Mouse (Mus musculus): Measurements from ENCODE around the gene Rho.

Gene Rho

GRCm38 (mm10) chr6:115931639-115932038, at the start of gene Rho:
Gene Rho, plus strand, starts transcription at chr6:115931748.
- DNase-seq (ENCODE audit: extremely low spot score), result no peak

- DNase-seq (ENCODE audit: extremely low spot score), result no peak
Observed at GRCm38 (mm10) chr6:115884018-115884417, 47.5 kb upstream of the Rho start.

GRCm38 (mm10) chr6:115886894-115887293, 44.7 kb upstream of the Rho start:
- DNase-seq (ENCODE audit: extremely low spot score), result no peak

GRCm38 (mm10) chr6:115888296-115888695, 43.3 kb upstream of the Rho start:
- DNase-seq (ENCODE audit: extremely low spot score), result peak; percentile 36

GRCm38 (mm10) chr6:115890601-115891000, 40.9 kb upstream of the Rho start:
- DNase-seq (ENCODE audit: extremely low spot score), result no peak

- no peak for DNase-seq (ENCODE audit: extremely low spot score)
Observed at GRCm38 (mm10) chr6:115891061-115891460, 40.5 kb upstream of the Rho start.

GRCm38 (mm10) chr6:115891497-115892061, 40.0 kb upstream of the Rho start:
- no peak for DNase-seq (ENCODE audit: extremely low spot score)

- DNase-seq (ENCODE audit: extremely low spot score), result no peak
Observed at GRCm38 (mm10) chr6:115892363-115892762, 39.2 kb upstream of the Rho start.

GRCm38 (mm10) chr6:115896346-115896745, 35.2 kb upstream of the Rho start:
- DNase-seq (ENCODE audit: extremely low spot score), result no peak

GRCm38 (mm10) chr6:115897117-115897516, 34.4 kb upstream of the Rho start:
- no peak for DNase-seq (ENCODE audit: extremely low spot score)

GRCm38 (mm10) chr6:115897926-115898520, 33.5 kb upstream of the Rho start:
- no peak for DNase-seq (ENCODE audit: extremely low spot score)

- DNase-seq (ENCODE audit: extremely low spot score), result peak; percentile 63
Observed at GRCm38 (mm10) chr6:115901062-115901461, 30.5 kb upstream of the Rho start.

GRCm38 (mm10) chr6:115901489-115901931, 30.0 kb upstream of the Rho start:
- no peak for DNase-seq (ENCODE audit: extremely low spot score)

- no peak for DNase-seq (ENCODE audit: extremely low spot score)
Observed at GRCm38 (mm10) chr6:115902545-115902944, 29.0 kb upstream of the Rho start.

- no peak for DNase-seq (ENCODE audit: extremely low spot score)
Observed at GRCm38 (mm10) chr6:115905568-115905967, 26.0 kb upstream of the Rho start.

- DNase-seq (ENCODE audit: extremely low spot score), result no peak
Observed at GRCm38 (mm10) chr6:115906455-115906854, 25.1 kb upstream of the Rho start.

GRCm38 (mm10) chr6:115906871-115907270, 24.7 kb upstream of the Rho start:
- no peak for DNase-seq (ENCODE audit: extremely low spot score)

- no peak for DNase-seq (ENCODE audit: extremely low spot score)
Observed at GRCm38 (mm10) chr6:115908421-115908982, 23.0 kb upstream of the Rho start.

- no peak for DNase-seq (ENCODE audit: extremely low spot score)
Observed at GRCm38 (mm10) chr6:115909052-115909451, 22.5 kb upstream of the Rho start.

- DNase-seq (ENCODE audit: extremely low spot score), result no peak
Observed at GRCm38 (mm10) chr6:115909940-115910339, 21.6 kb upstream of the Rho start.

- no peak for DNase-seq (ENCODE audit: extremely low spot score)
Observed at GRCm38 (mm10) chr6:115911763-115912162, 19.8 kb upstream of the Rho start.

- no peak for DNase-seq (ENCODE audit: extremely low spot score)
Observed at GRCm38 (mm10) chr6:115913482-115913881, 18.1 kb upstream of the Rho start.

GRCm38 (mm10) chr6:115914511-115915202, 16.9 kb upstream of the Rho start:
- DNase-seq (ENCODE audit: extremely low spot score), result no peak

All from embryo, embryonic 9.5 days (tissue).